Mouse (Mus musculus) heart, embryonic 12.5 days (tissue): ENCODE data around the gene Tmcc3. TPM values are rescaled to one million over a fixed set of nuclear protein-coding genes. Genes with fewer than 3 reads are reported as not detected.

ENCODE experiments used
- ATAC-seq: fragments of 200-750 bp; cut with Nextera tagmentation; 2 replicates; pipeline ENCODE4 v1.8.0; 2017; ENCODE audit warnings: moderate TSS enrichment, moderate library complexity; ENCODE audit not compliant: insufficient number of reproducible peaks, low FRiP score
- H3K27ac ChIP-seq: fragments of 300-500 bp; sonication (generic); 2 replicates; pipeline ENCODE4 v1.5.1; 2016; ENCODE audit warnings: mild to moderate bottlenecking, moderate library complexity; ENCODE audit not compliant: poor library complexity, severe bottlenecking
- H3K27me3 ChIP-seq: fragments of 300-500 bp; sonication (generic); replicated peaks from 2 replicates; pipeline ENCODE4 v1.6.1; 2016; ENCODE audit warnings: mild to moderate bottlenecking, moderate library complexity
- H3K36me3 ChIP-seq: fragments of 300-500 bp; sonication (generic); 2 replicates; pipeline ENCODE4 v1.6.1; 2016; ENCODE audit warnings: mild to moderate bottlenecking, moderate library complexity
- H3K4me1 ChIP-seq: fragments of 300-500 bp; sonication (generic); replicated peaks from 2 replicates; pipeline ENCODE4 v1.6.1; 2016; ENCODE audit warnings: mild to moderate bottlenecking
- H3K4me2 ChIP-seq: fragments of 300-500 bp; sonication (generic); 2 replicates; pipeline ENCODE4 v1.6.1; 2016; ENCODE audit warnings: mild to moderate bottlenecking, moderate library complexity
- H3K4me3 ChIP-seq: fragments of 300-500 bp; sonication (generic); 2 replicates; pipeline ENCODE4 v1.5.1; 2016; ENCODE audit warnings: mild to moderate bottlenecking
- H3K9ac ChIP-seq: fragments of 300-500 bp; sonication (generic); 2 replicates; pipeline ENCODE4 v1.6.1; 2016; ENCODE audit warnings: mild to moderate bottlenecking, moderate library complexity
- H3K9me3 ChIP-seq: fragments of 300-500 bp; sonication (generic); replicated peaks from 2 replicates; pipeline ENCODE4 v1.6.1; 2016; ENCODE audit warnings: mild to moderate bottlenecking, moderate library complexity
- WGBS: fragments of 180-500 bp; shearing (Covaris S2); methylation state at CpG from one replicate; pipeline ENCODE4 v1.1.7; 2016; 5-methylcytosine and 5-hydroxymethylcytosine counted together
- polyA plus RNA-seq: library from polyadenylated mRNA; unstranded; fragments of >200 nt; fragmentation: Nextera tagmentation; extraction: Ambion mirVana; gene quantifications from 2 replicates; pipeline ENCODE4 v1.2.1, GENCODE M21; 2016

Tmcc3 gene
- polyA plus RNA-seq, 1 experiment from 2014 or later: 10.2 TPM

GRCm38 (mm10) chr10:94621420-94622225, 309.9 kb downstream of the Tmcc3 start:
- ATAC-seq: no peak
- 0 out of 2 replicates have a peak, but pooled peaks cover 2% of the 10 kb centered on the region for H3K4me1 ChIP-seq
- no peaks in the 10 kb centered on the region for H3K9me3 ChIP-seq
- H3K9ac ChIP-seq: no peak overlapping the region
- H3K36me3 ChIP-seq: no peaks in the 10 kb centered on the region
- H3K4me3 ChIP-seq: no peak overlapping the region
- WGBS: 12% methylated on average over 13 of the region's 13 CpGs
- 0 out of 2 replicates have a peak overlapping the region, but pooled peaks have one; percentile 9 for H3K4me2 ChIP-seq
- peaks cover 28% of the 10 kb centered on the region for H3K27me3 ChIP-seq
- H3K27ac ChIP-seq: no peak overlapping the region

GRCm38 (mm10) chr10:94622281-94622680, 310.5 kb downstream of the Tmcc3 start:
- H3K9ac ChIP-seq: no peak overlapping the region
- 49% methylated on average over 5 of the region's 5 CpGs for WGBS
- H3K4me2 ChIP-seq: no peak overlapping the region

GRCm38 (mm10) chr10:94622828-94623227, 311.1 kb downstream of the Tmcc3 start:
- H3K4me3 ChIP-seq: no peak overlapping the region
- ATAC-seq: no peak
- H3K4me2 ChIP-seq: no peak overlapping the region
- no peak overlapping the region for H3K9ac ChIP-seq
- no peaks in the 10 kb centered on the region for H3K9me3 ChIP-seq
- H3K4me1 ChIP-seq: 0 out of 2 replicates have a peak, but pooled peaks cover 2% of the 10 kb centered on the region
- H3K27ac ChIP-seq: no peak overlapping the region
- peaks cover 25% of the 10 kb centered on the region for H3K27me3 ChIP-seq
- 37% methylated on average over 9 of the region's 9 CpGs for WGBS
- H3K36me3 ChIP-seq: no peaks in the 10 kb centered on the region

More at GRCm38 (mm10) chr10:94622281-94622680, 310.5 kb downstream of the Tmcc3 start:
- H3K36me3 ChIP-seq: no peaks in the 10 kb centered on the region
- no peaks in the 10 kb centered on the region for H3K9me3 ChIP-seq
- 0 out of 2 replicates have a peak, but pooled peaks cover 2% of the 10 kb centered on the region for H3K4me1 ChIP-seq
- peaks cover 28% of the 10 kb centered on the region for H3K27me3 ChIP-seq
- ATAC-seq: no peak
- H3K4me3 ChIP-seq: no peak overlapping the region
- H3K27ac ChIP-seq: no peak overlapping the region

GRCm38 (mm10) chr10:94623617-94624016, 311.9 kb downstream of the Tmcc3 start:
- H3K36me3 ChIP-seq: no peaks in the 10 kb centered on the region
- H3K4me1 ChIP-seq: 0 out of 2 replicates have a peak, but pooled peaks cover 2% of the 10 kb centered on the region
- H3K9ac ChIP-seq: no peak overlapping the region
- H3K27me3 ChIP-seq: peaks cover 24% of the 10 kb centered on the region
- no peak overlapping the region for H3K4me2 ChIP-seq
- 8% methylated on average over 10 of the region's 10 CpGs for WGBS
- no peaks in the 10 kb centered on the region for H3K9me3 ChIP-seq
- no peak overlapping the region for H3K27ac ChIP-seq
- H3K4me3 ChIP-seq: no peak overlapping the region
- 0 out of 2 replicates have a peak, but pooled peaks have one; percentile 42 for ATAC-seq

GRCm38 (mm10) chr10:94625036-94625435, 313.3 kb downstream of the Tmcc3 start:
- ATAC-seq: no peak
- Histone ChIP-seq H3K9ac (no peak overlapping the region), H3K4me1 (0 out of 2 replicates have a peak, but pooled peaks cover 2% of the 10 kb centered on the region), H3K36me3 (no peaks in the 10 kb centered on the region), H3K27me3 (peaks cover 21% of the 10 kb centered on the region), H3K4me2 (no peak overlapping the region), H3K27ac (no peak overlapping the region), H3K4me3 (no peak overlapping the region), H3K9me3 (no peaks in the 10 kb centered on the region)
- 81% methylated on average over 9 of the region's 9 CpGs for WGBS

- H3K4me2 ChIP-seq: no peak overlapping the region
- no peak for ATAC-seq
- no peak overlapping the region for H3K4me3 ChIP-seq
- H3K27me3 ChIP-seq: peaks cover 17% of the 10 kb centered on the region
- H3K9me3 ChIP-seq: no peaks in the 10 kb centered on the region
- no peak overlapping the region for H3K27ac ChIP-seq
- no peak overlapping the region for H3K9ac ChIP-seq
- 63% methylated on average over 8 of the region's 8 CpGs for WGBS
- H3K4me1 ChIP-seq: 0 out of 2 replicates have a peak, but pooled peaks cover 2% of the 10 kb centered on the region
- H3K36me3 ChIP-seq: no peaks in the 10 kb centered on the region
Observed at GRCm38 (mm10) chr10:94625606-94626005, 313.9 kb downstream of the Tmcc3 start.

- no peak overlapping the region for H3K4me3 ChIP-seq
- 67% methylated on average over 4 of the region's 4 CpGs for WGBS
- H3K27me3 ChIP-seq: no peaks in the 10 kb centered on the region
- H3K4me2 ChIP-seq: no peak overlapping the region
- H3K4me1 ChIP-seq: no peaks in the 10 kb centered on the region
- no peaks in the 10 kb centered on the region for H3K36me3 ChIP-seq
- H3K9me3 ChIP-seq: no peaks in the 10 kb centered on the region
- no peak for ATAC-seq
- no peak overlapping the region for H3K9ac ChIP-seq
- no peak overlapping the region for H3K27ac ChIP-seq
Observed at GRCm38 (mm10) chr10:94630771-94631280, 319.1 kb downstream of the Tmcc3 start.

- ATAC-seq: no peak
- Histone ChIP-seq H3K4me1 (no peaks in the 10 kb centered on the region), H3K4me3 (no peak overlapping the region), H3K9ac (no peak overlapping the region), H3K27me3 (no peaks in the 10 kb centered on the region), H3K4me2 (no peak overlapping the region), H3K27ac (no peak overlapping the region), H3K36me3 (no peaks in the 10 kb centered on the region), H3K9me3 (no peaks in the 10 kb centered on the region)
- WGBS: 77% methylated on average over 11 of the region's 11 CpGs
Observed at GRCm38 (mm10) chr10:94631541-94632113, 319.9 kb downstream of the Tmcc3 start.

GRCm38 (mm10) chr10:94632245-94632644, 320.5 kb downstream of the Tmcc3 start:
- Histone ChIP-seq H3K36me3 (no peaks in the 10 kb centered on the region), H3K9me3 (no peaks in the 10 kb centered on the region), H3K4me3 (no peak overlapping the region), H3K4me1 (no peaks in the 10 kb centered on the region), H3K27ac (no peak overlapping the region), H3K27me3 (no peaks in the 10 kb centered on the region), H3K4me2 (no peak overlapping the region), H3K9ac (no peak overlapping the region)
- WGBS: 84% methylated on average over 5 of the region's 5 CpGs
- ATAC-seq: no peak

GRCm38 (mm10) chr10:94638599-94638998, 326.9 kb downstream of the Tmcc3 start:
- H3K36me3 ChIP-seq: no peaks in the 10 kb centered on the region
- WGBS: 93% methylated on average over 5 of the region's 5 CpGs
- H3K4me2 ChIP-seq: no peak overlapping the region
- no peaks in the 10 kb centered on the region for H3K9me3 ChIP-seq
- no peak overlapping the region for H3K9ac ChIP-seq
- no peaks in the 10 kb centered on the region for H3K27me3 ChIP-seq
- no peak for ATAC-seq
- H3K27ac ChIP-seq: no peak overlapping the region
- 0 out of 2 replicates have a peak, but pooled peaks cover 3% of the 10 kb centered on the region for H3K4me1 ChIP-seq
- no peak overlapping the region for H3K4me3 ChIP-seq

GRCm38 (mm10) chr10:94639281-94639680, 327.5 kb downstream of the Tmcc3 start:
- 66% methylated on average over 5 of the region's 5 CpGs for WGBS
- ATAC-seq: no peak

More at GRCm38 (mm10) chr10:94639281-94639680, 327.5 kb downstream of the Tmcc3 start:
- Histone ChIP-seq H3K4me2 (no peak overlapping the region), H3K4me1 (0 out of 2 replicates have a peak, but pooled peaks cover 3% of the 10 kb centered on the region), H3K36me3 (no peaks in the 10 kb centered on the region), H3K4me3 (no peak overlapping the region), H3K27me3 (no peaks in the 10 kb centered on the region), H3K9me3 (no peaks in the 10 kb centered on the region), H3K9ac (no peak overlapping the region), H3K27ac (no peak overlapping the region)
